Mouse (Mus musculus) heart, adult 9 months (tissue): ENCODE results near the gene Grm3.

ENCODE experiments used
- DNase-seq, 2 experiments: peaks; one replicate each; pipeline ENCODE4 v3.0.0; 2022; ENCODE audit warnings: low spot score in 2 of 2

The Grm3 gene

DNA sequence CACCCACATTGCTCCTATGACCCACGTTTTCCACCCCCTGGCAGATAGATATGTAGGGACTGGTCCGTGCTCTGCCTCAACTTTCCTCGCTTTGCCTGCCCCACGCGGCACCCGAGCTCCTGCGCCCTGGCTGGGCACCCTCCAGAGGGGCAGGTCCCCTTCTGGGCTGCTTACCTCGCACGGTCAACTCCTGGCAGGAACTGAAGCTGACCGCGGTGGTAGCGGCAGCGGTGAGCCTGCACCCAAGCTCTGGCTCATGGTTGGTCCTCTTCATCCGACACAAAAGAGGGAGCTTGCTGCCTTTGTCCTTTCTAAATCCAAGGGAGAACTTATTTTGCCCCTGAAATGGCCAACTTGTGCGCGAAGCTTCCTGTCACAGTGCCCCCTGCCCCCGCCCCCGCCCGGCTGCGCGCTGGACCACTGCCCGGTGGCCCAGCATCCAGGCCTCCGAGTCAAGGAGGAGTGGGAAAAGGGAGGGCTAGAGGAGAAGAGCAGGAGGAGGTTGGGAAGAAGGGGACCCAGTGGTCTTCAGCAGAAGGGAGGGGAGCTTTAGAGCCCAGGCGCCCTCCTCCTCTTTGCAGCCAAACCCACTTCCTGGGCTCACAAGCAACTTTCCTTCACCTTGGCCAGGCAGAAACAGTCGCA lies at the start of gene Grm3:
Gene Grm3 (minus strand): TSS at position 215 of the 645 bp plus-strand sequence.
- no peak for DNase-seq

DNA sequence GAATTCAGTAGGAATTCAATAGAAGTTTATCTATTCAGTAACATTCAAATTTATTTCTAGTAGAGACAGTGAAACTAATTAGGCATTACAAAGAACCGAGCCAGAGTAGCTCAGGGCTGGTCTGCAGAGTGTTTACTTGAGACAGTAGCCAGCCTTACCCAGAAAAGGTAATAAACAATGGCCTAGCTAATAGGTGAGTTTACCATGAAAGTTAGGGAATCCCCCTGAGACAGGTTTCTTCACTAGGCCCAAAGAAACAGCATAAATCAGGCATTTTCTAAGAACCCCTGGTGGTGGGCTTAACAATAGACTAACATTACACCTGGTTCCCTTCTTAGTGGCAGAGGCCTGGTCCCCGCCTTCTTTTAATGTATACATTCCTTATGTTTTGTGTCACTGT lies 30.8 kb upstream of the Grm3 start:
- DNase-seq, result no peak

DNA sequence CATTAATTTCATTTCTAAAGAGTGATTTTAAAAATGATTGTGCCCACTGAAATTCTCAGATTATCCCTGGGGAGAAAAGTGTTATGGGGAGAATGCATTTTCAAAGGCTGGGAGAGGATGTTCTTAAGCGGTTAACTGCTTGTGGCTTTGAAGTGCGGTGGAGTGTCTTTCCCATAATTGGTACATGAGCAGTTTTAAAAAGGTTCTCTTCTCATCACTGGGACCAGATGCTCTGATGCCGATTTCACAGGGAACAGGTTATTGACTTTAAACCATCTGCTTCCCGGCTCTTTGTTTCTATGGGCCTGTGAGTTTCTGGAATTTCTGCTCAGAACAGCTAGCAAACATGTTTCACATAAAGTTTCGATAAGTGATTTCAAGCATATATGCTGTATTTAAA lies 23.2 kb upstream of the Grm3 start:
- no peak for DNase-seq

DNA sequence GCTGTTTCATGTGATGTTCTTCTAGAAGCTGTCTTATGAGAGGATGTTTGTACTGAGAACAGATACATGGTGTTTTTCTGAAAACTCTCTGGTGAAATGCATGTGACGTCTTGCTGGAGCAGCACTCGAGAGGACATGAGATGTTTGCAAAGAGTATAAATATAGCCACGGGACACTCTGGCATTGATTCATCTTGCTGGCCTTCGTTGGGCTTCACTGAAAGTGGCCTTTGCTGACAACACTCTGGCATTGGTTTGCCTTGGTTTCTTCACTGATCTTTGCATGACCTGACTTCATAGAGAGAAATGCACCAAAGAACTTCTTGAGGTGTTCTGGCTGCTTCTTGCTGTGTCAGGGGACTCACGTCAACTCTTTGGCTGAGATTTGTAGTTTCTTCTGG lies 19.1 kb upstream of the Grm3 start:
- DNase-seq, result peak in 1 of 2 experiments; percentile 19

DNA sequence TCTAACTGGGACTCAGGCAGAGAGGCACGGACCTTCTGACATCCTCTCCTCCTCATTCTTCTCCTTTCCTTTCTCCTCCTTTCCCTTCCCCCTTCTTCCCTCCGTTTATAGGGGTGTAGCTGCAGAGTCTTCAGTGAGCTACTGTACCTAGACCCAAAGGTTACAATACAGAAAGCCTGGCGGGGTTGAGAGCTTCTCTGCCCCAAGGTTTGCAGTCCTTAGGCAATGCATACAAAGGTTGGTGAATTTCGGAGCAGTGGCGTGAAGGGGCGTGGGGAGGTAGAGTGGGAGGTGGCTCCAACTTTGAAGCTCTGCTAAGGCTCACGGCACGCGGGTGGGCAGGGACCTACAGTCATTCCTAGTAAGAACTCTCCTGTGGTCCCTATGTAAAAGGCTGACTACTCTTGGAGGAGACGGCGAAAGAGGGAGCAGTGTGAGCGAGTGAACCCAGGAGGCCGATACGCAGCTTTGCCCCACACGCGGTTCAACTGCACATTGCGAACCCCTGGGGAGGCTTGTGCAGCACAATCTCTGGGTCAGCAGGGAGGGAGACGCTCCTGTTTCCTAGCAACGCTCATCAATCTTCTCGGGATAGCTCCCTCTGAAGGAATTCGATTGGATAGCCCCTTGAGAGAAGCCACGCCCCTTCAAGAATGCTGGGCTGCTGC lies 765 bp upstream of the Grm3 start:
- no peak for DNase-seq

DNA sequence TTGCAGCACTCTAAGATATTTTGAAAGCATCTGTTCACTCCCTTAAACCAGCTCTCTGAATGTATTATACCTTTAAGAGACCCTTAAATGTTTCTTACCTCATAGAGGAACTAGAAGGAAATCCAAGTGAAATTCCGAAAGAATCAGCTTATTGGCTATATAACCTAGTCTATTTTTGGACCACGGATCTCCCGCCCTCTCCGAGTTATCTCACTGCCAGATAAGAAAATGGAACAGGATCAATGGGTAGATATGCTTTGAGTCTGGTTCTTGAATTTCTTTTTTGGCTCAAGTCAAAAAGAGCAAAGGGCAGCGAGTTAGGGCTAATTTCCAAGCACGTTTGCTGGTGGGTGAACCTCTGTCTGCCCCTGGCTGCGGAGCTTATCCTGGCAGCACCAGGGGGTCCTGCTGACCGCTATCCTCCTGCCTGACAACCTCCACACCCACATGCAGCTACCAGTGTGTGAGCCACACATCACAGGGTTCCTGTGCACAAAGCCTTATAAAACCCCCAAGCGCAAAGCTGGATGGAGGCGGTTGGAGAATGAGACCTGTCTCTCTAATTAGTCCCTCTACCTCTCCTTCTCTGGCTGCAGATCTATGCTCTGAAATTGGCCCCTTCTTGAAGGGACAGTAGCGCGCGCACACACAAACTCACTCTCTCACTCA lies 549 bp downstream of the Grm3 start:
- no peak for DNase-seq

DNA sequence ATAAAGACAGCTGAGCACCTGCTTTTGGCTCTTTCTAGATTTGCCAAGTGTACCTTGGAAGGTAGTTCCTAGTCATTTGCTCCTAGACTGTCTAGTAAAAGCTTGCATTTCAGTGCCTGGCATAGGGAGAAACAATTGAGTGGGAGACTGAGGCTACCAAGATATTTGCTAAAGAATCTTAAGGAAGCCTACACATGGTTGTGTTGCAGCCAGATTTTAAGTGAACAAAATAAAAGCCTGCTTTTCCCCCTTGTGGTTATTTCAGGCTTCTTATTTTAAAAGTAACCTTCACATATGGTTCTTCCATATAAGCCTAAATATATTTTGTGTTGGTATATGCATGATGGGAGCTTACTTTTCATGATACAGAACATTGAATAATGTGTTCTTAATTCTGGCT lies 3.8 kb downstream of the Grm3 start:
- no peak for DNase-seq

DNA sequence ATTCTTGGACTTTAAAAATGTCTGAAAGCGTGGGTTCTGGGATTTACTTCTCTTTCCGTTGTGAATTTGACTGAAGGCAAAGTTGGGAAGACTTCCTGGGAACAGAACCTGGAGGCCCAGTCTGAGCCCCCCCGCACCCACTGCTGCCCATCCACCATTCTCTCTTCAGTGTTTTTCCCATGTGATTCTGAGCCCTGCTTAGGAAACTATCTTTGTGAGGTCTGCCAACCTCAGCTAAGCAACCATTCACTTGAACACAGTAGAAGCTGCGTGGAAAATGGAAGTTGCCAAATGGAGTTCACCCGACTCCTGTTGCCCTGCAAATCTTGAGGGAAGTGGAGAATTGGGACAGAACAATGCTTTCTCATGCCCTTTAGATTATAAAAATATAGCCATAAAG lies 8.7 kb downstream of the Grm3 start:
- DNase-seq, result no peak

DNA sequence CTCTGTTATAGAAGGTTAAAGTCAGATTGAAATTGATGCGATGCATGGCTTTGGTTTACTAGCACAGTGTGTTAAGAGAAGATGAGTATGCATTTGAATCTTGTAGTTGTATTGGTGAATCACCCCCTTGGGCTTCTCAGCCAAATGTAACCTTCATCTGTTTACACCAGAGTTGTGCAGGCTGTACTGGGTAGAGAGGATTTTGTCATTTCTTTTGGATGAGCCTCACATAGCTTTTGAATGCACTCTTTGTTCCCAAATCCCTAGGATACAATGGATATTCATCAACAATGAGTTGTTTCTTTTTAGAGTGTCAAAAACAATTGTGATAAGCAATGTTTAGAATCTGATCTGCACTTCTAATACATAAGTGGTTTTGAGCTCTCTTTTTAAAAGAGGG lies 17.9 kb downstream of the Grm3 start:
- DNase-seq, result no peak

DNA sequence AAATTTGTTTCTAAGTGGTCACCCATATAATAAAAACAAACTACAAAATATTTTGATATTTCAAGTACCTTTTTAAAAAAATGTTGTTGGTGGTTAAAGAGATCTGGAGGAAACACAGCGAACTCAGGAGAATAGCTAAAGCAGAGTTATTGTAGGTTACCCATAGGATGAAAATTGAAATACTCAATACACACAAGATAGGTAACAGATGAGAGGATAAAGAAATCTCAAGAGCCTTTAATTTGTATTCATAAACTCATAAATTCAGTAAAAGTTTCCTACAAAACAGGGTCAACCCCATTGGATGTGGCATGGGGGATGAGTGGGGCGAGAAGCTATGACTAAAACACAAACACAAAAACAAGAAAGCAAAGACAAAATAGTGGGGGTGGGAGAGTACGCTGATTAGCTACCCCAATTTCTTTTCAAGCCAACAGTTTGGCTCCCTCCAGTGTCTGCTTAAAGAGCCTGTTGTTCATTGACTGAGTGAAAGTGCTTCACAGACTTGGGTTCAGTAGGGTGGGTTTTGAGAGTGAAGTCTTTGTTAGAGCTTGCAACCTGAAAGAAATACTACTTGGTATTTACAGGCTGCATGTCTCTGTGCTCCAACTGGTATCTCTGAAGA lies 21.5 kb downstream of the Grm3 start:
- no peak for DNase-seq

DNA sequence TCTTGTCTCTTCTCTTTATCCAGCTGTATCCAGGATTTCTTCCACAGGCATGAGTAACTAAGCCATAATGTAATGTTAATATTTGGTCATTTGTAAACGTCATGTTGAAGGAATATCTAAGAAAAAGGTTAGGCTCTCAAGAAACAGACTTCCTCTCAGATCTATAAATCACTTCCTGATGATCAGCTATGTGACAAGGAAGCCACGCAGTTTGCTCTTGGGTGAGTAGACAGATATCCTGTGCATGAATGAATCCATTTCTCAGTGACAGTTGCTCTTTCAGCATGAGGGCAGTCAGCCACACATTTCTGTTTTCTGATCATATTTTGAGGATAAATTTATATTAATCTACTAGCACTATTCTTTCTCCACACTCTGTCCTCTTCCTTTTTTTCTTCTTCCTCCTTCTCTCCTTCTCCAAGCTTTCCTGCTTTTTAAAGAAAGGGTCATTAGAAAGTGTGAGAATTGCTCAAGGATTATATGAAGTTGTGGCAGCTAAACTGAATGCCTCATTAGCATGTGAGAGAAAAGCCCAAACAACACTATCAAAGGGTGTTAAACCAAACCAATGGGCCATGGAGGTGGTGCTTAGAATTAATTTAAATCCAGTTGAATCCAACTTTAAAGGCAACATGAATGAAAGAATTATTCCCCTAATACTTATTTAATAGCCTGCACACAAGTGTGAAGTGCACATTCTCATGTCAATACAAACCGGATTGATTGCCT lies 22.1 kb downstream of the Grm3 start:
- no peak for DNase-seq

DNA sequence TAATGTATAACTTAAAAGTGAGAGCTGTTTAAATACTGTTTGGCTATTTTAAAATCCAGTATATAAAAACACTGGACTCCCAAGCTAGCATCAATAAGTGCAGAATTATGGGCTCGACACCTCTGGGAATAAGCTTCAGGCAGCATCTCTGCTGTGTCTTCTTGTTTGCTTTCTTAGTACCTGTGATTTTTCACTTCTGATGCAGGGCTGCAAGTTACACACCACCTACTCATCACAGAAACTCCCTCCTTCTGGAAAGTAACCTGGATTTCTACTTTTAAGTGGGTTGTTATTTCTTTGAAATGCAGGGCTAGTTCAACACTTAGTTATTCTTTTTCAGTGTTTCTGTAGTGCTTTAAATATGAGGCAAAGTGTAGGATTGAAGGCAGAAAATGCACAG lies 32.6 kb downstream of the Grm3 start:
- no peak for DNase-seq

DNA sequence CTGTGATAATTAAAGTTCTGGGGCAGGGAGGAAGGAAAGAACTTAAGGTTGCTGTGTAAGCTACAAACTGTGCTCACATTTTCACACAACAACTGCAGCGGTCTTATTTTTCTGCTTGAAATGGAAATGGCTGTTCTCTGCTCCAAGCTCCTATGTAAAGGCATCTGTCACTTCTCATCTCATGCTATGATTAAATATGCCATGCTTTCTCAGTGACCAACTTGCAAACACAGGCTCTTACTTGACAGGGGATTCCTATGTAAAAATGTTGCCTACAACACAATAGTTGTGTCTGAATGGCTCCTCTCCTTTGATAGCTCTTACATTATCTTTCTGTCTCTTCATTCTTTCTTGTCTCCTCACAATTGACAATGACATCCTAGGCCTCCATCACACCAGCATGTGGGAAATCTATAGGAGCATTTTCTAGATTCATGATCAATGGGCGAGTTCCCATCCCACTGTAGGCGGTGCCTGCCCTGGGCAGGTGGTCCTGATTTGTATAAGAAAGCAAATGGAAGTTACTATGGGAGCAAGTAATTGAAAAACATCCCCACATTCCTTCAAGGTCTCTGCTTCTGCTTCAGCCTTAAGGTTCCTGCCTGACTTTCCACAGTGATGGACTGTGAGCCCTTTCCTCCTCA lies 34.2 kb downstream of the Grm3 start:
- DNase-seq, result no peak

DNA sequence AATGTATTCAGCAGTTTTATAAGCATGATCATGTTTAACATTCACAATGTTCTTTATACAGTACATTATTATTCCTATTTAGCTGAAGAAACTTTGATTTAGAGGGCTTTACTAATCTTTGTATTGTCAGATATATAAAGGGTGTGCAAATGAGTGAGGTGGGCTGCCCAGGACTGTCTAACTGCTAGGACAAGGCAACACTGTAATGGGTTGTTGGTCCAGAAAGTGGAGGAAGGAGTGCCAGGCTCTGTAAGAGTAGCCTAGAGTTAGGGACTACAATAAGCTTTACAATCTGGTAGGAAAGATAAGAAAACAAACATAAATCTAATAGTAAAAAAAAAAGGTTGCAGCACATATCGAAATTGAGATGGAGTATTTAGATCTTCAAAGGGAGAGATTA lies 34.8 kb downstream of the Grm3 start:
- no peak for DNase-seq

DNA sequence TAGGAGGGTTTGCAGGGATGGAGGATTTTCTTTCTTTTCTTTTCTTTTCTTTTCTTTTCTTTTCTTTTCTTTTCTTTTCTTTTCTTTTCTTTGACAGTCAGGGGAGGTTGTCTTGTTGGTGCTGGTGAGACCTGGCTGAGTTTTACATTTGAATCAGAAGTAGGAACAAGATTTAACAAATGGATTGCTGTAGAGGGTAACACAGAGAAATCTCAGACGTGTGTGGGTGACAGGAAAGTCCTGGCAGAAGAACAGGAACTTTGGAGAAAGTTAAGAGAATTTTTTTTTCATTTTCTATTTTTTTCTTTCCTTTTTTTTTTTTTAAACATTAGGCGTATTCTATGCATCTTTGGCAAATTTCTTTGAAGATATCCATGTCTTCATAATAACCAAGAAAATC lies 41.8 kb downstream of the Grm3 start:
- DNase-seq, result no peak

DNA sequence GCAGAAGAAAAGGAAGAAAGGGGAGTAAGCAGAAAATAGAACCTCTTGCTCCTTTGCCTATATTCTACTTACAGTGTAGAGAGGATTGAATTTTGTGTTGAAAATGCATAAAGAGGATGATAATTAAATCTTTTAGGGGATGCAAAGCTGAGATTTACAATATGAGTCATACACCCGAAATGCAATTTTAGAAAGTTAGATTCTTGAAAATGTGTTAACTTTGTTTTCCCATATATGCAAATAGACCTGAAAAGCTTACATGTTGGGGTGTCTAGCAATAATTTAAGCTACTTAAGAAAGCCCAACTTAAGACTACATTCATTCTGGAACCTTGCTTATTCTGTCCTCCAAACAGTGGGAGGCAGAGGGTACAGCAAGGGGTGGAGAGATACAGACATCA lies 56.0 kb downstream of the Grm3 start:
- DNase-seq, result no peak

DNA sequence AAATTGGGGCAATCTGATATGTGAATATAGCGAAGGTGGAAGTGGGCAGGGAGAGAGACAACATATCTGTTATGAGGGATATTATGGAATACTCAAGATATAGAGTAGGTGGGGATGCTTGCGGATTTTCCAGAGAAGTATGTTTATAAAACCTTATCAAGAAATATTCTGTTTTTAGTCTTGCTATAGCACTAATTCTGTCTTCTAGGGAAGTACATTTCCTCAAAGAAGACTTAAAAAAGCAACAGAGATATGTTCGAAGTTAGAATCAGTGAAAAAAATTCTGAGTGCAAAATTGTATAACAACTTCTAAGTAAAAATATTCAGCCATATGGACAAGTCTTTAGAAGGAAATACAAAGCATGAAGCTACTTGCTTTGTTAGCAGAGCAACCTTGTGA lies 61.6 kb downstream of the Grm3 start:
- DNase-seq, result no peak

DNA sequence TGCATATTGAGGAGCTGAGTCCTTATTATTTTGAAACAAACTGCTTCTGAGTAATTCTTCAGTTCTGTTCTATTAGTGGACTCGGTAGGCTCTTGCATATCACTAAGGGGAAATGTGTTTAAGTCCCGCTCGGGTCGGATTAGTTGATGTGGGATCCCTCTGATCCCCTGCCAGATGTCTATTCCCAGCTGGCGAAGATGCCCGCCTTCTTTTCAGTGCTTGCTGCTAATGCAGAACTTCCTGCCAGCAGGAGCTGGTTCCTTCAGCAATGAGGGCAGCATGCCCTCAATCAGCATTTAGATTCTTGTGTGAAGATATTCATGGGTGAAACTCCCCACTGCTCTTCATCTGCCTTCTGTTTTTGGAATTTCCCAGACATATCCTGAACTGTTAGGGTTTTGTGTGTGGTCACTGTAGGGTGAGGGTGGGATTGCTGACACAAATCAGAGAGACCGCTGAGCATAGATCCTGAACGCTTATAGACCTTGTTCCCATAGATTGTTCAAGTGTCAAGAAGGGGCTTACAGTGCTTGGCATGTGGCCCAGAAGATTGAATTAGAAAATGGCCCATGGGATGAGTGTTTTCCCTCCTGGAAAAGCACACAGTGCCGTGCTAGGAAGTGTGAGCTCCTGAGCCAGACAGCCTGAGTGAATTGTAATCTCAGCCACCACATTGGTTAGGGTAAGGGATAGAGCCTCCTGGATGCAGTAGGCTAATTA lies 62.9 kb downstream of the Grm3 start:
- no peak for DNase-seq

DNA sequence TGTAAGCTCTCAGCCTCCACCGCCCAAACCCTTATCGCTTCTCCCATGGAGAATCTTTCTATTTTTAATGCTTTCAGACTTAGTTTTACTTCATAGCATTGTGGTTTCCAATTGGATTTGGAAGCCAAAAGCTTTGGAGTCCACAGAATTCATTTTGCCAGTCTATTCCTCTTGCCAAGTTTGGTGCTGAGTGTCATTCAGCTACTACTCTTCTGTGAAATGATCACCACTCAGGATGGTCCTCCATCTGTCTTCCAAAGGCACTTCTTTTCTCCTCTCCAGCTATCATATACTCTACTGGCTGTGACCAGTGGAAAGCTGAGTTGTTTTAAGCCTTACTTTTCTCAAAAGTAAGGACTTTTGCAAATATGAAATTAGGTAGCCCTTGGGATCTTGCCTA lies 86.4 kb downstream of the Grm3 start:
- DNase-seq, result no peak

DNA sequence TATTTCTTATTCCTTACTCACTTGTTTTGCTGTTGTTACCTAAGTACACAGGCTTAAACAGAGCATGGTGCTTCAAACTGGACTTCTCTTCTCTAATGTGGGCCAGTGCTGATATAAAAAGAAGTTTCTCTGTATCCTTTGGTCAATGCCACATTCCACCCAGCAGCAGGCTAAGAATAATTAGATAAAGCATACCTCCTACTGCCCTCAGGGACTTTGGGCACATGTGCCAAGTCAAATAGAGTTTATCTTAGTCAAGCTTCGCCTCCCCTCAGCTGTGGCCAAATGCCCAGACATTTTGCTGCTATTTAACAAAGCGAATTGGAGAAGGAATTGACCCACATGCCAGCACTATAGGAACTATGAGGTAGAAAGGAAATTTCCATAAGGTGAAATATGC lies 97.8 kb downstream of the Grm3 start:
- peak; percentile 49 to 62 for DNase-seq

DNA sequence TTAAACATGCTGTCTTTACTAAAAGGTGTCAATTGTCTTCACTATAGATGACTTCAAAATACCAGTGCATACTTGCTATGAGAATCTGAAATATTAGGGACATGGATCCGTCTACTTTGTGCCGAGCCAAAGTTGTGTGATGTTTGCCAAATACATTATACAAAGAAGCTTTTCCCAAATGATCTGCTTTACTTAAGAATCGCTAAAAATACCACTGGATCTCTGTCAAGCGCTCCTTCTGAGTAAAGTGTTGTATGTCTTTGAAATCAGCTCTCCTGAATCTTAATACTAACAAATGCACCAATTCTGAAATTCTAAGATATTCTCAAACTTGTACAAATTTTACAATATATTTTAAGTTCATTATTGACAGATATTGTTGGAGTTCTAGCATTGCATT lies 100.6 kb downstream of the Grm3 start:
- no peak for DNase-seq
